Mouse (Mus musculus) adrenal gland, postnatal 4 days (tissue): ENCODE results near the gene Gm44511. TPM values are rescaled to one million over a fixed set of nuclear protein-coding genes. Genes with fewer than 3 reads are reported as not detected.

Source experiments
- DNase-seq, 2 experiments: peaks; one replicate each; pipeline ENCODE4 v3.0.0; 2021 to 2022; ENCODE audit warnings: low spot score in 2 of 2, mixed read lengths in 2 of 2
- long read RNA-seq, 2 experiments: library from polyadenylated mRNA; stranded (forward); transcript quantifications; one replicate each; pipeline ENCODE4 v2.0.0; 2021
- total RNA-seq, 2 experiments: library from RNA; stranded (reverse); gene quantifications; 2 replicates each; pipeline ENCODE4 v1.2.3; 2021

Gene Gm44511
- total RNA-seq: not detected
- long read RNA-seq, experiment 1, partial matches to known transcripts: 0 of 20 reads
- long read RNA-seq, experiment 1, other reads (novel, unspliced or antisense): 20 of 20 reads
- long read RNA-seq, experiment 2, partial matches to known transcripts: 1 of 3 reads
- long read RNA-seq, experiment 2, other reads (novel, unspliced or antisense): 2 of 3 reads

GRCm38 (mm10) chr6:128826132-128826531 is at the start of gene Gm44511, which contains the start of gene Klrb1b:
TSS of gene Gm44511 (minus strand) at chr6:128826315.
TSS of gene Klrb1b (minus strand) at chr6:128826331.
- DNase-seq: no peak

DNA sequence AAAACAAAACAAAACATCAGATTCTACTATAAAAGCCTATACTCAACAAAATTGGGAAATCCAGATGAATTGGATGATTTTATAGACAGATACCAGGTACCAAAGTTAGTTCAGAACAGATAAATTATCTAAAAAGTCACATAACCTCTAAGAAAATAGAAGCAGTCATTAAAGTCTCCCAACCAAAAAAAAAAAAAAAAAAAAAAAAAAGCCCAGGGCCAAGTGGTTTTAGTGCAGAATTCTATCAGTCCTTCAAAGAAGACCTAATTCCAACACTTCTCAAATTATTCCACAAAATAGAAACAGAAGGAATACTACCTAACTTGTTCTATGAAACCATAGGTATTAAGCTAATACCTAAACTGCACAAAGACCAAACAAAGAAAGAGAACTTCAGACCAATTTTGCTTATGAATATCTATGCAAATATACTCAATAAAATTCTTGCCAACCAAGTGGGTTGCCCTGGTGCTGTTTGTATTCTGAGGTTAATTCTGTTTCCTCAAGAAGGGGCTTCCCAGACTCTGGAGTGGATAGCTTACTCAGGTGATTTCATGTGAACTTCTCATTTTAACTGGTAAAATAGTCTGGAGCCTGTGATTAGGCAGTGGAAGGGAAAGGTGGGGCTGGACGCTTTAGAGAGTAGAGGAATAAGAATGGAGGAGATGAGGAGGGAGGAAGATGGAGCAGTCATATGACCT is 45.9 kb upstream of the Gm44511 start:
- DNase-seq: no peak

GRCm38 (mm10) chr6:128868861-128869260 is 42.7 kb upstream of the Gm44511 start:
- no peak for DNase-seq

DNA sequence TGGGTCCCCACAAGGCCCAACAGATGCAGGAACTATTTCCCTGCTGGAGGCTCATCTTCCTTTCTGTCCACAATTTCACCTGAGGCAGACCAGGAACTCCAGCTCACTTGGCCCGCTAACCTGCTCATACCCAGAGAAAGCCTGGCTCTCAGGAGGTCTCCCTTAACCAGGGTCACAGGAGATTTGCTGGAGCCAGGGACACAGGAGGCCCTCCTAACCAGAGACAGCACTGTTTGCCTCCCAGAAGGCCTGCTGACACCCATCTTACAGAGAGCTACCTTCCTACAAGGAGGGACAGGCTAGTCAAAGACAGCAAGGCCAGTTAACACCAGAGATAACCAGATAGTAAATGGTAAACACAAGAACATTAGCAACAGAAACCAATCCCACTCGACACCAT is 31.9 kb upstream of the Gm44511 start:
- DNase-seq: no peak

DNA sequence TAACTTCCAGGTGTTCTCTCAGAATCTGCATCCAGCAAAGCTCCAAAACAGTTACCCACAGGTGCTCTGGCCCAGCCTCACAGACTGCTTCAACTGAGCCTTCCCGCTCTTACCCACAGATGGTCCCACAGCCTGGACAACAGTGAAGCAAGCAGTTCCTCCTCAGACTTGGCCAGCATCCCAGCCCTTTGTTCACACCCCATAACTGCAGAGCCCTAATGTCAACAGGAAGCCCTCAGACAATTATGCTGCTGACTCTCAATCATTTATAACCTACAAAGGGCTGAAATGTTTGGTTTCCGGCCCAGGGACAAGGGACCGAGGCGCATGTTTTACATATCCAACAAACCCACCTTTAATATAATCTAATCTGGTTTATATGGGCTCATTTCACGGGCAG is 30.1 kb upstream of the Gm44511 start:
- DNase-seq: no peak

- DNase-seq: no peak
Observed at GRCm38 (mm10) chr6:128855477-128855876, 29.4 kb upstream of the Gm44511 start.

- no peak for DNase-seq
Observed at GRCm38 (mm10) chr6:128854895-128855294, 28.8 kb upstream of the Gm44511 start.

DNA sequence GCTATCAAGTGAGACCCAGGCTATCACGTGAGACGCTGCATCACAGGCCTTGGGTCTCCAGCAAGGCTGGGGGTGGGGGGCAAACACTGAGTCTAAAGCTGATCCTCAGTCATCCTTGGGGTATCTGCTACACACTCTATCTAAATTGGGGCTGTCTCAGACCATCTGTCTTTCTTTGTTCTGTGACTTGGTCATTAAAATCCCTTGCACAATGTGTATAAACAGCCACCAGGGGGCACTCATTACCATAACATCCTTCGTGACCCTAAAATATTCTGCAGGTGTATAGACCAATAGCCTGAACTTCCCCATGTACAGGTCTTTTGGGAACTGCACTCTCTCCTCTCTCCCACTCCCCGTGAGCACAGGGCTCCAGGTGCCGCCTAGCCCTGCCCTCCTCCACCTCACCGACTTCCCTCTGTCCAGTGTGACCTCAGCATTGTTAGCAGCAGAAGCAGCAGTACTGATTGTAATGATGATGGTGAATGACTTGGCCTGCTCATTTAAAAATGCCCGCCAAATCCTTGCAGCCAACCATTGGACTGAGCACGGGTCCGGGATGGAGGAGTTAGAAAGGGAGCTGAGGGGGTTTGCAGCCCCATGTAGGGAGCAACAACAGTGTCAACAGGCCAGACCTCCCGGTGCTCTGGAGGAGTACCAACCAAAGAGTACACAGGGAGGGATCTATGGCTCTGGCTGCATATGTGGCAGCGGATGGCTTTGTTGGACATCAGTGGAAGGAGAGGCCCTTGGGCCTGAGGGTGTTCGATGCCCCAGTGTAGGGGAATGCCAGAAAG is 28.1 kb upstream of the Gm44511 start:
- peak in 1 of 2 experiments; percentile 48 for DNase-seq

DNA sequence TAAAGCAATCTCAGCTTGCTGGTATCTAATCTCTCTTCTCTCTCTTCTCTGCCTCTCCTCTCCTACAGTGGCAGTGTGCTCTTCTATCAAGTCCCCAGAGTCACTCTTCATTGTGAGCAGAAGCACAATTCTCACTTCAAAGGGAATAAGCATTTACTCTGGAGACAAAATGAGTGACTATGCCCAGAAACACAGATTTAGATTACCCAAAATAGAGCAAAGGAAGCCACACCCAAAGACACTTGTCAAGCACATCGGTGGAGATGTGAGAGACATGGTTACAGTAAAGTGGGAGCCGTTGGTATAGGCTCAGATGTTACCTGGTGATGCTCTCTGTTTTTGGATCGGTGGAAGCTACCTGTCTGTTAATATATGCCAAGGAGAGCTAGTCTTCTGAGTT is 26.7 kb upstream of the Gm44511 start:
- no peak for DNase-seq

DNA sequence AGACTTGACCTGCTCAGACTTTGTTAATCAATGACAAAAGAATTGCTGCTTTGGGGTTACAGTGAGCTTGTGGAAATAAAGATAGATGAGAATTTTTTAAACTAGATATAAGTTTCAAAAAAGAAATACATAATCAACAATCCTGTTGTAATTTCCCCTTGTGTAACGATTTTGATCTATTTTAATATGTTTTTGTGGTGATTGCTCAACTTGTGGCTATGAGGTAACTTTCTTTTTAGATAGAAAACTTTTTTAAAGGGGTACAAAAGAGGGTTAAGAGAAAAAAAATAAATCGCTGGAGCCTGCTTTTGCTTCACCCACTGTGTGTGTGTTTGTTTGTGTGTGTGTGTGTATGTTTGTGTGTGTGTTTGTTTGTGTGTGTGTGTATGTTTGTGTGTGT is 25.0 kb upstream of the Gm44511 start:
- DNase-seq: no peak

DNA sequence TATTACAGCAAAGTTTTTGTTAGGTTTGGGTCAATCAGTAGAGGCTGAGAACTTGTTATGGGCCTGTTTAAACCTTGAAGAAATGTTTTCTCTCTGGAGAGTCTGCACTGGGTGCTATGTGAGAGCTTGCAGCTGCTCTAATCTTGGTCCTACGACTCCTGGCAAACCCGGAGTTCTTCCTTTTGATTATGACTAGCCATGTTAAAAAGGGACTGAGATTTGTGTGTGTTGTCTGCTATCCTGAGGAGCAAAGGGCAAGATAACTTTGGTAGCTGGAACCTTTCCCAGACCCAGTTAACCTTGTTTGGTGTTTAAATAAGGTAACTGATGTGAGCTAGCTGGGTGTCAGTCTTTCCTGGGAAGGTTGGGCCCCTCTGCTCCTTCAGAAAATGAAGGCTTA is 24.6 kb upstream of the Gm44511 start:
- DNase-seq: no peak

GRCm38 (mm10) chr6:128849902-128850301 is 23.8 kb upstream of the Gm44511 start:
- no peak for DNase-seq

GRCm38 (mm10) chr6:128847401-128847800 is 21.3 kb upstream of the Gm44511 start:
- no peak for DNase-seq

DNA sequence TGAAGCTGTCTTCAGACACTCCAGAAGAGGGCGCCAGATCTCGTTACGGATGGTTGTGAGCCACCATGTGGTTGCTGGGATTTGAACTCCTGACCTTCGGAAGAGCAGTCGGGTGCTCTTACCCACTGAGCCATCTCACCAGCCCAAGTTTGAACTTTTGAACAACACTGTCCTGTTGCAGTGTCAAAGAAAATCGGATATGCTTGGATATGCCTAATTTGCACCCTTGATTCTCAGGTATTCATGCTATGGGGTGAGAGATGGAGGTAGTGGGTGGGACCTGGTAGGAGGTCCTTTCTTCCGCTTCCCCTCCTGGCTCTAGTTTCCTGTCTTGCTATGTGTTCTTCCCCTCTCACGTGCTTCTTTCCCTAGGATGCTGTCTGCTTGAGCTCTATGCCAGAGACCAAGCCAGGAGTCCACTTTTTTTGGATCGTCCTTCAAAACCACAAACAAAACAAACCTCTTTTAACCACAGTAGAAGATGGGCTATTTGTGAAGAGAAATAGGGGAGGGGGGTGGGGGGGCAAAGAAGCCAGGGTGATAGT is 20.0 kb upstream of the Gm44511 start:
- DNase-seq: no peak

- peak; percentile 72 to 82 for DNase-seq
Observed at GRCm38 (mm10) chr6:128845319-128845979, 19.3 kb upstream of the Gm44511 start.

DNA sequence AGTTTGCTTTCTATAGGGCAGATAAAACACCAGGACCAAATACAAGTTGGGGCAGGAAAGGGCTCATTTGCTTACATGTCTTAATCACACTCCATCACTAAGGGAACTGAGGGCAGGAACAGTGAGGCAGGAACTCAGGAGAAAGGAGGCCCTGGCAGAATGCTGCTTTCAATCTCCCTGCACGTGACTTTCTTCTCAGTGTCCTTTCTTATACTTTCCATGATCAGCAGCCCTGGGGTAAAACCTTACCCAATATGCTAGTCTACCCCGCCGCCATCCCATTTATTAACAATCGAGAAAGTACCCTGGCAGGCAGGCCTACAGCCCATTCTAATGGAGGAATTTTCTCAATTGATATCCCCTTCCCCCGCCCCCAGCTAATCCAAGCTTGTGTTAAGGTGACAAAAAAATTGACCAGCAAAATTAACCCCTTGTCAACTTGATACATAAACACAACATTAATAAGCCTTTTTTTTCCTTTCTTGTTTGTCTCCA is 18.5 kb upstream of the Gm44511 start:
- no peak for DNase-seq

GRCm38 (mm10) chr6:128844131-128844530 is 18.0 kb upstream of the Gm44511 start:
- DNase-seq: no peak

DNA sequence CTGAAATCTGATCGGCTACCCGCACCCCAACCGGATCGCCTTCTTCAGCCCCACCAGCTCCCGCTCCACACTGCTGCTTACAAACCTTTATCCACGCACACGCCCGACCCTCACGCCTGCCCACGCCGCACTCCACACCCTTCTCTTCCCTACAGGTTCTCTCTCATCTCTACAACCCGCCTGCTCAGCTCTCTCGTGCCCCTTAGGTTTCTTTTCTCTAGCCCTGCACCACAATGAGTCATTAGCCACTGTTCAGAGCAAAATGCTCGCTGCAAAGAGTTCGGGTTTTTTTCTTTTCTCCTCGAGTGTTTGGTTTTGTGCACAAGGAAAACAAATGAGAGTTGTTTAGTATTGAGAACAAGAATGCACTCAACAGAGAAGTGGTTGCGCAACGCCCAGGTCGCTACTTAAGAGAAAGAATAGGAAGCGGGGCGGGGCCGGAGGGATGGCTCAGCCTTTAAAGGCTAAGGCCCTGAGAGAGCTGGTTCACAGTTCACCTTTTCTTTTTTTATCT is 17.4 kb upstream of the Gm44511 start:
- no peak for DNase-seq

DNA sequence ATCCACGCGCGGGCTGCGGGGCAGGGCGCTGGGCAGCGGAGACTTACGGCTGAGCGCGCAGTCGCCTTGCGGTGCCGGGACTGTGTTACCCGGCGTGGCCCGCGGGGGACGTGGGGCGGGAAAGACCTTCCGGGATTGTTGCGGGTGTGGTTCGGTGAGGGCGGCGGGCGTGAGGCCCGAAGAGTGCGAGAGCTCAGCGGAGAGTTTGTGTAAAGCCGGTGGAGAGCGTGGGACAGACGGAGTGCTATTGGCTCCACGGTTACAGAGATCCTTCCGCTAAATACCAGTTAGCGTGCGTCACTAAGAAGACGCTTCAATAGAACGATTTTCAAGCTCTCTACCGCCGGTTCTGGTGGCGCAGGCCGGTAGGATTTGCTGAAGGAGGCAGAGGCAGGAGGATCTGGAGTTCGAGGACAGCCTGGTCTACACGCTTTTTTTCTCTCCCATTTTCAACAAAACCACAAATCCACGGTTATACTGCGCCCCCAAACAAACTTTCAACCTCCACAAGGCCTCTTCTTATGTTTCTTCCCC is 16.9 kb upstream of the Gm44511 start:
- DNase-seq: peak; percentile 73 to 78

DNA sequence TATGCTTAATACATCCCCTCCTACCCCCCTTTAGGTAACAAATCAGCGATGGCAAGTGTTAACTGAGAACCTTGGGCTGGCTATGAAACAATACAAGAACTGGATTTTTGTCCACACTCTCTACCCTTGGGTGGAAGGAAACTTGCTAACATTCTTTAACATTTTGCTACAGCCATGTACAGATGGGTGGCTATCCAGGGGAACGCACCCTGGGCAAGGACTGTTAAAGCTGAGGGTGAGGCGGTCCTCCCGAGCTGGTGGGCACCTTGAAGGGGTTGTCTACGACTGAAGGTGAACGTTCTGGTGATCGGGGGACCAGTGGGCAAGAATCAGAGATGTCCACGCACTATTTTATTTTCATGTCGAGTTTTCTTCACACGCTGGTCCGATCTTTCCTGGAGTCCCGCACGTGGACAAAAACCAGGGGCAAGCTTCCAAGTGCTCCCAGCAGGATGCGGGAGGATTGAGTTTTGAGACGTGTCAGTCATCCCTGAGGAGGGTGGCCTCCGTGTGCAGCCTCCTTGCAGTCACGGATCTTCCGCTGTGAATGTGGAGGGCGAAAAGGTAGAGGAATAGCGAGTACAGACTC is 16.3 kb upstream of the Gm44511 start:
- DNase-seq: no peak
